Mouse (Mus musculus) forebrain, embryonic 13.5 days (tissue): ENCODE results near the gene Hhip. TPM values are rescaled to one million over a fixed set of nuclear protein-coding genes. Genes with fewer than 3 reads are reported as not detected.
"Not testable (repeated sequence)": the region's sequence is repeated elsewhere in the genome, so short reads cannot be mapped to it uniquely, and the experiment has no call there.

Experiments
- ATAC-seq: fragments of 200-750 bp; cut with Nextera tagmentation; 2 replicates; pipeline ENCODE4 v1.8.0; 2017
- H3K27ac ChIP-seq: fragments of 300-500 bp; sonication (generic); 2 replicates; pipeline ENCODE4 v1.5.1; 2015; ENCODE audit warnings: inconsistent platforms, mild to moderate bottlenecking, moderate library complexity
- H3K27me3 ChIP-seq: fragments of 300-500 bp; sonication (generic); 2 replicates; pipeline ENCODE4 v1.6.1; 2015; ENCODE audit warnings: mild to moderate bottlenecking, inconsistent platforms
- H3K36me3 ChIP-seq: fragments of 300-500 bp; sonication (generic); 2 replicates; pipeline ENCODE4 v1.6.1; 2015; ENCODE audit warnings: mild to moderate bottlenecking, inconsistent platforms; ENCODE audit not compliant: poor library complexity, severe bottlenecking
- H3K4me1 ChIP-seq: fragments of 300-500 bp; sonication (generic); 2 replicates; pipeline ENCODE4 v1.6.1; 2015; ENCODE audit warnings: inconsistent platforms
- H3K4me2 ChIP-seq: fragments of 300-500 bp; sonication (generic); 2 replicates; pipeline ENCODE4 v1.6.1; 2015; ENCODE audit warnings: inconsistent platforms, mild to moderate bottlenecking, moderate library complexity
- H3K4me3 ChIP-seq: fragments of 300-500 bp; sonication (generic); 2 replicates; pipeline ENCODE4 v1.5.1; 2015; ENCODE audit warnings: mild to moderate bottlenecking, inconsistent platforms
- H3K9ac ChIP-seq: fragments of 300-500 bp; sonication (generic); 2 replicates; pipeline ENCODE4 v1.6.1; 2015; ENCODE audit warnings: mild to moderate bottlenecking, inconsistent platforms
- H3K9me3 ChIP-seq: fragments of 300-500 bp; sonication (generic); replicated peaks from 2 replicates; pipeline ENCODE4 v1.6.1; 2016; ENCODE audit warnings: inconsistent platforms
- WGBS: fragments of 180-500 bp; shearing (Covaris S2); methylation state at CpG from one replicate; pipeline ENCODE4 v1.1.7; 2015; 5-methylcytosine and 5-hydroxymethylcytosine counted together
- polyA plus RNA-seq: library from polyadenylated mRNA; unstranded; fragments of >200 nt; fragmentation: Nextera tagmentation; extraction: Ambion mirVana; gene quantifications from 2 replicates; pipeline ENCODE4 v1.2.1, GENCODE M21; 2015

Hhip gene
- polyA plus RNA-seq, 1 experiment from 2014 or later, result 1.2 TPM

GRCm38 (mm10) chr8:80037644-80038253, 20.1 kb downstream of the Hhip start:
- ATAC-seq, result no peak
- no peak overlapping the region for H3K4me3 ChIP-seq
- 28% methylated on average over 4 of the region's 4 CpGs for WGBS
- H3K9ac ChIP-seq, result no peak overlapping the region
- no peaks in the 10 kb centered on the region for H3K9me3 ChIP-seq
- no peak overlapping the region for H3K4me2 ChIP-seq
- H3K36me3 ChIP-seq, result no peaks in the 10 kb centered on the region
- no peaks in the 10 kb centered on the region for H3K27me3 ChIP-seq
- no peaks in the 10 kb centered on the region; the same call in 1 of the 2 replicates for H3K4me1 ChIP-seq
- no peak overlapping the region for H3K27ac ChIP-seq

- Histone ChIP-seq H3K36me3 (no peaks in the 10 kb centered on the region), H3K27ac (no peak overlapping the region), H3K4me3 (no peak overlapping the region), H3K4me1 (0 out of 2 replicates have a peak, but pooled peaks cover 4% of the 10 kb centered on the region), H3K9ac (no peak overlapping the region), H3K27me3 (no peaks in the 10 kb centered on the region), H3K9me3 (no peaks in the 10 kb centered on the region), H3K4me2 (no peak overlapping the region)
- ATAC-seq, result no peak
- WGBS, result 46% methylated on average over 3 of the region's 3 CpGs
Measured at GRCm38 (mm10) chr8:80032604-80033003, 25.2 kb downstream of the Hhip start.

GRCm38 (mm10) chr8:80031330-80032293, 26.2 kb downstream of the Hhip start:
- H3K4me2 ChIP-seq, result no peak overlapping the region
- no peaks in the 10 kb centered on the region for H3K9me3 ChIP-seq
- peaks cover 10% of the 10 kb centered on the region; the same call in 1 of the 2 replicates for H3K4me1 ChIP-seq
- no peak overlapping the region for H3K27ac ChIP-seq
- no peak overlapping the region for H3K9ac ChIP-seq
- no peak for ATAC-seq
- WGBS, result 37% methylated on average over 15 of the region's 15 CpGs
- H3K27me3 ChIP-seq, result no peaks in the 10 kb centered on the region
- H3K36me3 ChIP-seq, result no peaks in the 10 kb centered on the region
- H3K4me3 ChIP-seq, result no peak overlapping the region

GRCm38 (mm10) chr8:80029631-80030030, 28.2 kb downstream of the Hhip start:
- H3K4me2 ChIP-seq, result no peak overlapping the region
- H3K27ac ChIP-seq, result no peak overlapping the region
- no peaks in the 10 kb centered on the region for H3K36me3 ChIP-seq
- H3K27me3 ChIP-seq, result no peaks in the 10 kb centered on the region
- WGBS, result 79% methylated on average over 6 of the region's 6 CpGs
- no peak for ATAC-seq
- H3K4me1 ChIP-seq, result peaks cover 10% of the 10 kb centered on the region; the same call in 1 of the 2 replicates
- H3K9ac ChIP-seq, result no peak overlapping the region
- H3K4me3 ChIP-seq, result no peak overlapping the region
- no peaks in the 10 kb centered on the region for H3K9me3 ChIP-seq

- H3K9ac ChIP-seq, result no peak overlapping the region
- H3K36me3 ChIP-seq, result no peaks in the 10 kb centered on the region
- no peak overlapping the region for H3K4me3 ChIP-seq
- H3K27me3 ChIP-seq, result no peaks in the 10 kb centered on the region
- no peak overlapping the region for H3K27ac ChIP-seq
- no peaks in the 10 kb centered on the region for H3K4me1 ChIP-seq
- no peaks in the 10 kb centered on the region for H3K9me3 ChIP-seq
- 90% methylated on average over 5 of the region's 5 CpGs for WGBS
- no peak for ATAC-seq
- no peak overlapping the region for H3K4me2 ChIP-seq
Measured at GRCm38 (mm10) chr8:80020469-80020868, 37.3 kb downstream of the Hhip start.

GRCm38 (mm10) chr8:80015818-80016217, 42.0 kb downstream of the Hhip start:
- Histone ChIP-seq H3K36me3 (no peaks in the 10 kb centered on the region), H3K4me1 (no peaks in the 10 kb centered on the region), H3K9ac (no peak overlapping the region), H3K4me2 (no peak overlapping the region), H3K4me3 (no peak overlapping the region), H3K9me3 (no peaks in the 10 kb centered on the region), H3K27me3 (no peaks in the 10 kb centered on the region), H3K27ac (no peak overlapping the region)
- 92% methylated on average over 2 of the region's 2 CpGs for WGBS
- no peak for ATAC-seq

DNA sequence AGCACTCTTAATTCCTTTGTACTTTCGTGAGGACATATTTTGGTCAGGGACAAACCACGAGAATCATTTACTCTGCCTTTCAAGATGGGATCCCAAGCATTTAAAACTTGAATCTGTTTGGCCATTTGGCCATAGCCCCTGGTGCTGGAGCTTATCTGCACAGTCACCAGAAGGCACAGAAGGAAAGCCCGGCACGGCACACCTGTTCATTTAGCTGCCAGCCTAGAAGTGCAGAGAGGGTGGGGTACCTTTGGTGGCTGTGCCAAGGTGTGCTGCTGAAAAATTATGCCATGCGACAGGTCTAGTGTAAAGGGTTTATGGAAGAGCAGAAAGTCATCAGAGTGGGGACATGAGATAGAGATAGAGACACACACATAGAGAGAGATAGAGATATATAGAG, 53.4 kb downstream of the Hhip start:
- no peak overlapping the region for H3K4me3 ChIP-seq
- 92% methylated on average over 5 of the region's 5 CpGs for WGBS
- H3K27me3 ChIP-seq, result no peaks in the 10 kb centered on the region
- H3K27ac ChIP-seq, result no peak overlapping the region
- H3K9ac ChIP-seq, result no peak overlapping the region
- no peak for ATAC-seq
- H3K4me1 ChIP-seq, result no peaks in the 10 kb centered on the region
- no peaks in the 10 kb centered on the region for H3K9me3 ChIP-seq
- no peaks in the 10 kb centered on the region for H3K36me3 ChIP-seq
- no peak overlapping the region for H3K4me2 ChIP-seq

DNA sequence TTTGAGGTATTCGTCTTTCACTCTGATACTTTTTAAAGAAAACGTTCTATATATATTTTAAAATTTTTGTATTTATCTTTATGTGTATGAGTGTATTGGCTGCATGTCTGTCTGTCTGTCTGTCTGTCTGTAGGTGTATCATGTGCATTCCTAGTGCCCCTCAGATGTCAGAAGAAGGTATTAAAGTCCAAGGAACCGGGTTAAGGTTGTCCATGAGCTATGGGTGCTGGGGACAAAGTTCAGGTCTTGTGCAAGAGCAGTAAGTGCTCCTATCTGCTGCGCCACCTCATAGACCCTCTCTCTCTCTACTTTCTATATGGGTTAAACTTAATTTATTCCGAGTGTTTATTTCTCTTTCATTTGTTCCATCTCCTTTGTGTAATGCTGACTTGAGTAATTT, 55.5 kb downstream of the Hhip start:
- no peak overlapping the region for H3K4me2 ChIP-seq
- WGBS, result 90% methylated on average over 5 of the region's 5 CpGs
- no peaks in the 10 kb centered on the region for H3K9me3 ChIP-seq
- H3K4me3 ChIP-seq, result no peak overlapping the region
- H3K27ac ChIP-seq, result no peak overlapping the region
- no peak overlapping the region for H3K9ac ChIP-seq
- H3K4me1 ChIP-seq, result 0 out of 2 replicates have a peak, but pooled peaks cover 3% of the 10 kb centered on the region
- ATAC-seq, result no peak
- H3K36me3 ChIP-seq, result no peaks in the 10 kb centered on the region
- H3K27me3 ChIP-seq, result no peaks in the 10 kb centered on the region

DNA sequence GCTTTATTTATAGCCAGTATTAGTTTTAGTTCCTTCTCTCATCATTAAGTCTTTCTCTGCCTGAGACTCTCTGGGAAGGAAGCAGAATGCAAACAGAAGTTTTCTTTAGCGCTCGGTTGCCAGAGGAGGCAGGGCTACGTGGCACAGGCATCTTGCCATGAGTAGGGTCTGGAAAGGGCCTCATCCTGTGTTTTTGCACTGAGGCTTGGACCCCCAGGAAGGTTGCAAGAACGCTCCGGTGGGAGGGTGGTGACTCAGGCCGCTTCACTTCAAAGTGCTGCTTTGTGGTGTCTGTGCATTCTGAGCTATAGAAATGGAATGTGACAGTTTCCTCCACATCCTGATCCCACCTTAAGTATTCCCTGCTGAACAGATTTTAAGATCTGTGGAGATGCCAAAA, 62.7 kb downstream of the Hhip start:
- Histone ChIP-seq H3K36me3 (no peaks in the 10 kb centered on the region), H3K9ac (no peak overlapping the region), H3K4me2 (no peak overlapping the region), H3K27me3 (no peaks in the 10 kb centered on the region), H3K4me3 (no peak overlapping the region), H3K27ac (no peak overlapping the region), H3K9me3 (no peaks in the 10 kb centered on the region), H3K4me1 (0 out of 2 replicates have a peak, but pooled peaks cover 11% of the 10 kb centered on the region)
- ATAC-seq, result no peak
- WGBS, result 60% methylated on average over 6 of the region's 6 CpGs

DNA sequence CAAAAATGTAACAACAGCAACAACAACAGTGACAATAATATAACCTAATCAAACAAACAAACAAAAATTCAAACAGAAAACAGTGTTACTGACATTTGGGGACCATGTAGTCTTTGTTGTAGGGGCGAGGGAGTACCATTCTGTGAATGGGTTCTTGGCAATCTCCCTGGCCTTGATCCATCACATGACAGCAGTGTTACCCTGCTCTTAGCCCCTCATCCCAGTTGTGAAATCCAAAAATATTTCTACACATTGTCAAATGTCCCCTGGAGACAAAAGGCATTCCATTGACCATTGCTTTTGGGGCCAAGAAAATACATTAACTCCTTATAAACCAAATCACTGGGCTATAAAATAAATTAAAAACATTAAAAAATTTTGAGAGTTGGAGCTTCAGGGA, 64.3 kb downstream of the Hhip start:
- no peaks in the 10 kb centered on the region for H3K27me3 ChIP-seq
- 74% methylated on average over 1 of the region's 1 CpGs for WGBS

GRCm38 (mm10) chr8:79992121-79992848, 65.5 kb downstream of the Hhip start:
- H3K27me3 ChIP-seq, result no peaks in the 10 kb centered on the region
- no peak overlapping the region for H3K27ac ChIP-seq
- no peaks in the 10 kb centered on the region for H3K9me3 ChIP-seq
- 0 out of 2 replicates have a peak, but pooled peaks cover 8% of the 10 kb centered on the region for H3K4me1 ChIP-seq
- no peak overlapping the region for H3K4me2 ChIP-seq
- peak; percentile 72 for ATAC-seq
- no peak overlapping the region for H3K4me3 ChIP-seq
- no peak overlapping the region for H3K9ac ChIP-seq
- no peaks in the 10 kb centered on the region for H3K36me3 ChIP-seq
- 15% methylated on average over 9 of the region's 9 CpGs for WGBS

More for the DNA sequence above, 64.3 kb downstream of the Hhip start:
- Histone ChIP-seq H3K27ac (no peak overlapping the region), H3K4me3 (no peak overlapping the region), H3K9me3 (no peaks in the 10 kb centered on the region), H3K9ac (no peak overlapping the region), H3K4me1 (0 out of 2 replicates have a peak, but pooled peaks cover 9% of the 10 kb centered on the region), H3K4me2 (no peak overlapping the region), H3K36me3 (no peaks in the 10 kb centered on the region)
- ATAC-seq, result no peak

DNA sequence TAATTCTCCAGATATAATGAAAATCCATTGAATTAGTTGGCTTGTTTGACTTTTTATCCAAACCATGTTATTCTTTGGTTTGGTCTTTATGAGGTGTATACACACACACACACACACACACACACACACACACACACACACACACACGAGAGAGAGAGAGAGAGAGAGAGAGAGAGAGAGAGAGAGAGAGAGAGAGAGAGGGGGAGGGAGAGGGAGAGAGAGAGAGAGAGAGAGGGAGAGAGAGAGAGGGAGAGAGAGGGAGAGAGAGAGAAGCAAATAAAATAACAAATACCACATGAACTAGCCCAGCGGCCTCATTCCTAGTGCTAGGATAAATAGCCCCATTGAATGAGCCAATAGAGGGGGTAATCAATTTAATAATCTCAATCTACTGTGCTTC, 66.4 kb downstream of the Hhip start:
- 73% methylated on average over 1 of the region's 2 CpGs for WGBS
- H3K27me3 ChIP-seq, H3K4me1 ChIP-seq, H3K27ac ChIP-seq, ATAC-seq, H3K9me3 ChIP-seq, H3K4me3 ChIP-seq, H3K36me3 ChIP-seq, H3K9ac ChIP-seq, H3K4me2 ChIP-seq: not testable (repeated sequence)
